Mouse (Mus musculus): Measurements from ENCODE around the gene Gm21988.

- no peak for TF ChIP-seq CTCF (IDR thresholded peaks at IDR 0.05; ENCODE audit: low read depth, low read length)
- no peak for TF ChIP-seq POLR2AphosphoS5 (IDR thresholded peaks at IDR 0.05; ENCODE audit: insufficient replicate concordance, low read depth, low read length)
- no peak for TF ChIP-seq TAL1 (conservative IDR thresholded peaks at IDR 0.05; ENCODE audit: low read depth, low read length)
- TF ChIP-seq GATA1 (IDR thresholded peaks at IDR 0.05; ENCODE audit: borderline replicate concordance, low read length): no peak
- no peak for TF ChIP-seq GATA2 (IDR thresholded peaks at IDR 0.05; ENCODE audit: borderline replicate concordance, low read depth, low read length)
Observed at GRCm38 (mm10) chr11:70242591-70242990, 3.0 kb upstream of the Gm21988 start.

Data from G1E (cell line).